Mouse (Mus musculus): Measurements from ENCODE around the gene Hsd17b6. TPM values are rescaled to one million over a fixed set of nuclear protein-coding genes. Genes with fewer than 3 reads are reported as not detected.

Gene Hsd17b6
- polyA plus RNA-seq, 1 experiment = not detected

- DNase-seq (ENCODE audit: low read depth) = no peak
- TF ChIP-seq POLR2A (IDR thresholded peaks at IDR 0.05; ENCODE audit: borderline replicate concordance, extremely low read depth, insufficient read depth, insufficient read length, poor library complexity, severe bottlenecking) (no peak), CTCF (IDR thresholded peaks at IDR 0.05; ENCODE audit: borderline replicate concordance, extremely low read depth, insufficient read depth, insufficient read length) (no peak)
Observed at GRCm38 (mm10) chr10:128004918-128005317, 2.5 kb downstream of the Hsd17b6 start.

- TF ChIP-seq POLR2A (IDR thresholded peaks at IDR 0.05; ENCODE audit: borderline replicate concordance, extremely low read depth, insufficient read depth, insufficient read length, poor library complexity, severe bottlenecking) (no peak), CTCF (IDR thresholded peaks at IDR 0.05; ENCODE audit: borderline replicate concordance, extremely low read depth, insufficient read depth, insufficient read length) (no peak)
- no peak for DNase-seq (ENCODE audit: low read depth)
Observed at GRCm38 (mm10) chr10:128003281-128003801, 4.1 kb downstream of the Hsd17b6 start.

GRCm38 (mm10) chr10:127998260-127998659 lies 9.2 kb downstream of the Hsd17b6 start:
- DNase-seq (ENCODE audit: low read depth) = no peak
- TF ChIP-seq CTCF (IDR thresholded peaks at IDR 0.05; ENCODE audit: borderline replicate concordance, extremely low read depth, insufficient read depth, insufficient read length) (peak; percentile 32; the same call in 1 of the 2 replicates), POLR2A (IDR thresholded peaks at IDR 0.05; ENCODE audit: borderline replicate concordance, extremely low read depth, insufficient read depth, insufficient read length, poor library complexity, severe bottlenecking) (no peak)

GRCm38 (mm10) chr10:127996690-127997089 lies 10.7 kb downstream of the Hsd17b6 start:
- DNase-seq (ENCODE audit: low read depth) = no peak

GRCm38 (mm10) chr10:127985601-127986000 lies 21.8 kb downstream of the Hsd17b6 start:
- TF ChIP-seq CTCF (IDR thresholded peaks at IDR 0.05; ENCODE audit: borderline replicate concordance, extremely low read depth, insufficient read depth, insufficient read length) (no peak), POLR2A (IDR thresholded peaks at IDR 0.05; ENCODE audit: borderline replicate concordance, extremely low read depth, insufficient read depth, insufficient read length, poor library complexity, severe bottlenecking) (no peak)

More at GRCm38 (mm10) chr10:127996690-127997089, 10.7 kb downstream of the Hsd17b6 start:
- TF ChIP-seq POLR2A (IDR thresholded peaks at IDR 0.05; ENCODE audit: borderline replicate concordance, extremely low read depth, insufficient read depth, insufficient read length, poor library complexity, severe bottlenecking) = no peak
- TF ChIP-seq CTCF (IDR thresholded peaks at IDR 0.05; ENCODE audit: borderline replicate concordance, extremely low read depth, insufficient read depth, insufficient read length) = no peak

GRCm38 (mm10) chr10:127984650-127985049 lies 22.8 kb downstream of the Hsd17b6 start:
- peak; percentile 12 for DNase-seq (ENCODE audit: low read depth)
- TF ChIP-seq POLR2A (IDR thresholded peaks at IDR 0.05; ENCODE audit: borderline replicate concordance, extremely low read depth, insufficient read depth, insufficient read length, poor library complexity, severe bottlenecking) (no peak), CTCF (IDR thresholded peaks at IDR 0.05; ENCODE audit: borderline replicate concordance, extremely low read depth, insufficient read depth, insufficient read length) (no peak)

More at GRCm38 (mm10) chr10:127985601-127986000, 21.8 kb downstream of the Hsd17b6 start:
- DNase-seq (ENCODE audit: low read depth) = peak; percentile 83

GRCm38 (mm10) chr10:127975503-127975902 lies 31.9 kb downstream of the Hsd17b6 start:
- no peak for DNase-seq (ENCODE audit: low read depth)
- TF ChIP-seq POLR2A (IDR thresholded peaks at IDR 0.05; ENCODE audit: borderline replicate concordance, extremely low read depth, insufficient read depth, insufficient read length, poor library complexity, severe bottlenecking) (no peak), CTCF (IDR thresholded peaks at IDR 0.05; ENCODE audit: borderline replicate concordance, extremely low read depth, insufficient read depth, insufficient read length) (no peak)

GRCm38 (mm10) chr10:127974062-127974461 lies 33.3 kb downstream of the Hsd17b6 start:
- TF ChIP-seq CTCF (IDR thresholded peaks at IDR 0.05; ENCODE audit: borderline replicate concordance, extremely low read depth, insufficient read depth, insufficient read length) (no peak), POLR2A (IDR thresholded peaks at IDR 0.05; ENCODE audit: borderline replicate concordance, extremely low read depth, insufficient read depth, insufficient read length, poor library complexity, severe bottlenecking) (no peak)
- DNase-seq (ENCODE audit: low read depth) = no peak

GRCm38 (mm10) chr10:127971135-127971534 lies 36.3 kb downstream of the Hsd17b6 start:
- DNase-seq (ENCODE audit: low read depth) = no peak
- TF ChIP-seq POLR2A (IDR thresholded peaks at IDR 0.05; ENCODE audit: borderline replicate concordance, extremely low read depth, insufficient read depth, insufficient read length, poor library complexity, severe bottlenecking) = no peak
- no peak for TF ChIP-seq CTCF (IDR thresholded peaks at IDR 0.05; ENCODE audit: borderline replicate concordance, extremely low read depth, insufficient read depth, insufficient read length)

- no peak for DNase-seq (ENCODE audit: low read depth)
- no peak for TF ChIP-seq CTCF (IDR thresholded peaks at IDR 0.05; ENCODE audit: borderline replicate concordance, extremely low read depth, insufficient read depth, insufficient read length)
- TF ChIP-seq POLR2A (IDR thresholded peaks at IDR 0.05; ENCODE audit: borderline replicate concordance, extremely low read depth, insufficient read depth, insufficient read length, poor library complexity, severe bottlenecking) = no peak
Observed at GRCm38 (mm10) chr10:127970359-127970831, 37.0 kb downstream of the Hsd17b6 start.

GRCm38 (mm10) chr10:127969820-127970219 lies 37.6 kb downstream of the Hsd17b6 start:
- TF ChIP-seq POLR2A (IDR thresholded peaks at IDR 0.05; ENCODE audit: borderline replicate concordance, extremely low read depth, insufficient read depth, insufficient read length, poor library complexity, severe bottlenecking) = no peak
- TF ChIP-seq CTCF (IDR thresholded peaks at IDR 0.05; ENCODE audit: borderline replicate concordance, extremely low read depth, insufficient read depth, insufficient read length) = no peak
- DNase-seq (ENCODE audit: low read depth) = no peak

- no peak for DNase-seq (ENCODE audit: low read depth)
- no peak for TF ChIP-seq POLR2A (IDR thresholded peaks at IDR 0.05; ENCODE audit: borderline replicate concordance, extremely low read depth, insufficient read depth, insufficient read length, poor library complexity, severe bottlenecking)
- TF ChIP-seq CTCF (IDR thresholded peaks at IDR 0.05; ENCODE audit: borderline replicate concordance, extremely low read depth, insufficient read depth, insufficient read length) = no peak
Observed at GRCm38 (mm10) chr10:127966506-127966905, 40.9 kb downstream of the Hsd17b6 start.
